Mouse (Mus musculus) midbrain, embryonic 11.5 days (tissue): ENCODE results near the gene Cfap46. TPM values are rescaled to one million over a fixed set of nuclear protein-coding genes. Genes with fewer than 3 reads are reported as not detected.

ENCODE experiments used
- ATAC-seq: fragments of 200-750 bp; cut with Nextera tagmentation; 2 replicates; pipeline ENCODE4 v1.8.0; 2017; ENCODE audit warnings: moderate TSS enrichment, moderate library complexity; ENCODE audit not compliant: low FRiP score
- DNase-seq: peaks from one replicate; pipeline ENCODE4 v3.0.0; 2015; ENCODE audit warnings: low spot score; ENCODE audit errors: missing footprints
- H3K27ac ChIP-seq: fragments of 300-500 bp; sonication (generic); 2 replicates; pipeline ENCODE4 v1.5.1; 2014; ENCODE audit warnings: low read depth, low read length
- H3K27me3 ChIP-seq: fragments of 300-500 bp; sonication (generic); 2 replicates; pipeline ENCODE4 v1.6.1; 2014; ENCODE audit warnings: mild to moderate bottlenecking, low read length, moderate library complexity, mixed read lengths; ENCODE audit not compliant: control insufficient read depth, insufficient read depth
- H3K36me3 ChIP-seq: fragments of 300-500 bp; sonication (generic); 2 replicates; pipeline ENCODE4 v1.6.1; 2014; ENCODE audit warnings: mild to moderate bottlenecking, low read length, moderate library complexity, mixed read lengths; ENCODE audit not compliant: control insufficient read depth, insufficient read depth
- H3K4me1 ChIP-seq: fragments of 300-500 bp; sonication (generic); 2 replicates; pipeline ENCODE4 v1.6.1; 2014; ENCODE audit warnings: low read length; ENCODE audit not compliant: control insufficient read depth, insufficient read depth
- H3K4me2 ChIP-seq: fragments of 300-500 bp; sonication (generic); 2 replicates; pipeline ENCODE4 v1.6.1; 2014; ENCODE audit warnings: mild to moderate bottlenecking, moderate library complexity
- H3K4me3 ChIP-seq: fragments of 300-500 bp; sonication (generic); 2 replicates; pipeline ENCODE4 v1.5.1; 2014; ENCODE audit warnings: low read depth, low read length
- H3K9ac ChIP-seq: fragments of 300-500 bp; sonication (generic); 2 replicates; pipeline ENCODE4 v1.6.1; 2014; ENCODE audit warnings: low read length
- H3K9me3 ChIP-seq: fragments of 300-500 bp; sonication (generic); 2 replicates; pipeline ENCODE4 v1.6.1; 2016; ENCODE audit warnings: low read length; ENCODE audit not compliant: control insufficient read depth
- WGBS: fragments of 180-500 bp; shearing (Covaris S2); extraction: QIAGEN DNeasy Blood & Tissue Kit; methylation state at CpG from one replicate; pipeline ENCODE4 v1.1.7; 2014; 5-methylcytosine and 5-hydroxymethylcytosine counted together
- polyA plus RNA-seq: library from polyadenylated mRNA; unstranded; fragments of >200 nt; fragmentation: Nextera tagmentation; extraction: Ambion mirVana; gene quantifications from 2 replicates; pipeline ENCODE4 v1.2.1, GENCODE M21; 2014

Gene Cfap46
- polyA plus RNA-seq, 1 experiment from 2014 or later = 0.37 TPM

DNA sequence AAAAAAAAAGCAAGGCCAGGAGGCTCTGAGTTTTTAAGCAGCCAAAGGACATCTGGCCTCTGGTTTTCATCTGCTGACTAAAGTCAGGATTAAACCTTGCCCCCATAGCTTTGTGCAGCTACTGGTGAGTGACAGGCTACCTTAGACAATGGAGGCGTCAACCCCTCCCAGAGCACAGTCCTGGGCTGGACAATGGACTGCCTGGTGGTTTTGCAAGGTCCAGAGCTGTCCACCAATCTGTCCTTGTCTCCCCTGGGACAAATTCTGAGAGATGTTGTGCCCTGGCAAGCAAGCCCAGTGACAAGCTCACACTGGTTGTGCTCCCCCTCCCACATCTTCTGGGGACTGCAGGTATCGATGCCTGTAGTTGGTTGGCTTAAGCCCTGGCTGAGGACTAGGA lies 132.1 kb downstream of the Cfap46 start:
- H3K36me3 ChIP-seq = no peaks in the 10 kb centered on the region
- peaks cover 74% of the 10 kb centered on the region for H3K27me3 ChIP-seq
- H3K9me3 ChIP-seq = no peaks in the 10 kb centered on the region
- 13% methylated on average over 2 of the region's 2 CpGs for WGBS
- H3K4me3 ChIP-seq = no peak overlapping the region
- H3K4me1 ChIP-seq = peaks cover 33% of the 10 kb centered on the region
- H3K27ac ChIP-seq = peak overlapping the region; percentile 35; the same call in 1 of the 2 replicates
- peak; percentile 86 for DNase-seq
- H3K4me2 ChIP-seq = no peak overlapping the region
- H3K9ac ChIP-seq = no peak overlapping the region
- ATAC-seq = peak; percentile 81

Other genes with a start within 250 kb of the Cfap46 start
- gene Nkx6-2, start 101.0 kb downstream of the Cfap46 start, polyA plus RNA-seq = 48.3 and 54.7 TPM in 2 replicates
- 11.3 and 15.5 TPM in 2 replicates for gene Adgra1, start 150.4 kb upstream of the Cfap46 start, polyA plus RNA-seq
- 0.55 and 0.79 TPM in 2 replicates for gene Kndc1, start 210.9 kb upstream of the Cfap46 start, polyA plus RNA-seq